Mouse (Mus musculus) kidney, adult 2 months (tissue): Measurements from ENCODE around the gene Mab21l1. TPM values are rescaled to one million over a fixed set of nuclear protein-coding genes. Genes with fewer than 3 reads are reported as not detected.

Experiments used
- DNase-seq: peaks from one replicate; pipeline ENCODE4 v3.0.0; 2021
- H3K27ac ChIP-seq: fragments of 200-500 bp; 2 replicates; pipeline ENCODE4 v1.5.1; 2012; ENCODE audit warnings: low read depth, low read length, control low read depth, inconsistent platforms; ENCODE audit not compliant: insufficient read depth
- H3K27me3 ChIP-seq: fragments of 200-500 bp; replicated peaks from 2 replicates; pipeline ENCODE4 v1.6.1; 2012; ENCODE audit warnings: mild to moderate bottlenecking, moderate library complexity, low read length, inconsistent platforms; ENCODE audit not compliant: control insufficient read depth, insufficient read depth
- H3K36me3 ChIP-seq: fragments of 200-500 bp; 2 replicates; pipeline ENCODE4 v1.6.1; 2012; ENCODE audit warnings: mild to moderate bottlenecking, moderate library complexity, low read length, inconsistent platforms; ENCODE audit not compliant: control insufficient read depth, insufficient read depth
- H3K4me1 ChIP-seq: fragments of 200-500 bp; 2 replicates; pipeline ENCODE4 v1.6.1; 2011; ENCODE audit warnings: low read length; ENCODE audit not compliant: control insufficient read depth, insufficient read depth
- H3K4me3 ChIP-seq: fragments of 200-500 bp; 2 replicates; pipeline ENCODE4 v1.5.1; 2011; ENCODE audit warnings: mild to moderate bottlenecking, low read depth, low read length, control low read depth; ENCODE audit not compliant: insufficient read depth
- CTCF ChIP-seq: fragments of 200-500 bp; conservative IDR thresholded peaks from 2 replicates; pipeline ENCODE4 v1.5.1; 2011; ENCODE audit warnings: low read depth, mild to moderate bottlenecking, control low read depth, low read length, moderate library complexity, mixed read lengths; ENCODE audit not compliant: insufficient read depth, insufficient read length
- POLR2A ChIP-seq: fragments of 200-500 bp; IDR thresholded peaks from one replicate; pipeline ENCODE4 v1.6.1; 2011; ENCODE audit warnings: low read depth, low read length, control low read depth
- WGBS: fragments of 180-500 bp; shearing (Covaris S2); methylation state at CpG from one replicate; pipeline ENCODE4 v1.1.7; 2018; 5-methylcytosine and 5-hydroxymethylcytosine counted together
- polyA plus RNA-seq: library from polyadenylated mRNA; depleted of rRNA; stranded (reverse); fragments of >200 nt; gene quantifications from 2 replicates; pipeline ENCODE4 v1.2.3, GENCODE M21; 2012

Mab21l1 gene
- polyA plus RNA-seq, 1 experiment, result 0.08 TPM

GRCm38 (mm10) chr3:55751363-55751762 is 30.9 kb upstream of the Mab21l1 start:
- WGBS, result 66% methylated on average over 5 of the region's 5 CpGs
- Histone ChIP-seq H3K4me3 (no peak overlapping the region), H3K4me1 (no peaks in the 10 kb centered on the region), H3K36me3 (no peaks in the 10 kb centered on the region), H3K27ac (no peak overlapping the region), H3K27me3 (no peaks in the 10 kb centered on the region)
- peak; percentile 12 for DNase-seq
- no peak for TF ChIP-seq POLR2A

- Histone ChIP-seq H3K36me3 (no peaks in the 10 kb centered on the region), H3K4me1 (no peaks in the 10 kb centered on the region), H3K27me3 (no peaks in the 10 kb centered on the region), H3K27ac (no peak overlapping the region), H3K4me3 (no peak overlapping the region)
- 95% methylated on average over 4 of the region's 4 CpGs for WGBS
- TF ChIP-seq POLR2A (no peak), CTCF (no peak)
- no peak for DNase-seq
Observed at GRCm38 (mm10) chr3:55752558-55752957, 29.8 kb upstream of the Mab21l1 start.

DNA sequence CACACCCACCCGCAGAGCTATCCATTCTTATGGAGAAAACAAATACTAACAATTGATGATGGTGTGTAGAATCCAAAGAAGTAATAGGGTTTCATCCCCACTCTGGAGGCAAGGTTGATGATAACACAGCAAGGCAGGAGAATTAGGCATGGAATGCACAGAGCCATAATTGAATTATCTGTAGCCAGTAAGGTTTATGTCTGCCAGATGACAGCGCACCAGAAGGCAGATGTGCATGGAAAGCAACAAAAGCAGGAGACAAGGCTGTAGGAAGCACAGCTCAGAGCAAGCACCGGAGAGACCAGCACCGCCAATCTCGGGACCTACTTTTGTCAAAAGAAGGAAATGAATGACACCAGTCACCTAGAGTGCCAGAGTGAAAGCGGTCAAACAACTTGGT is 28.4 kb upstream of the Mab21l1 start:
- no peaks in the 10 kb centered on the region for H3K36me3 ChIP-seq
- H3K27me3 ChIP-seq, result no peaks in the 10 kb centered on the region
- no peaks in the 10 kb centered on the region for H3K4me1 ChIP-seq
- H3K27ac ChIP-seq, result no peak overlapping the region
- no peak for DNase-seq
- TF ChIP-seq CTCF (no peak), POLR2A (no peak)
- 97% methylated on average over 6 of the region's 6 CpGs for WGBS
- no peak overlapping the region for H3K4me3 ChIP-seq

DNA sequence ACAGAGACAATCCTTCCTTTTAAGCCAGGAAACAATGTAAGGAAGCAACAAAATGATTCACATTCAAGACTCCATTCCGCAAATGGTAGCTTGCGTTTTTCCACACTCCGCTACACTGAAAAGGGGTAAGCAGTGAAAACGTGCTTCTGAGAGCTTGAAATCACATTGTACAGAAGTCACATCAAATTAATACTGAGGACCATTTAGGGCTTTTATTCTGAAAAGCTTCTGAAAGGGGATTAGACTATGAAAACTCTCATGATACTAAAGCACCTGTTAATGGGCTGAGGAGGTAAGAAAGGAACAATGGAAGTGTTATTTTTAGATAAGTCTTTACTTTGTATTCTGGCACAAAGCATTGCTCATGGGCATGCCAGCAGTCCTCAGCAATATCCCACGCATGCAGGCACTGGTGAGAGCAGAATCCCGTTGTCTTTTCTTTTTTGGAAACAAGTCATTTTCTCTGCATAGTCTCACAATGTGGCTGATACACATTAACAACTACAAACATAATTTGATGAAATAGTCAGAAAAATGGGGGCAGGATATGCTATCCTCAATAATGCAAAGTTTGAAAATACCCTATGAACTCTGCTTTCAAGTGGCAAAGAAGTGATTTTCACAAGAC is 27.2 kb upstream of the Mab21l1 start:
- Histone ChIP-seq H3K27me3 (no peaks in the 10 kb centered on the region), H3K4me1 (no peaks in the 10 kb centered on the region), H3K36me3 (no peaks in the 10 kb centered on the region), H3K27ac (no peak overlapping the region), H3K4me3 (no peak overlapping the region)
- DNase-seq, result no peak
- 84% methylated on average over 6 of the region's 6 CpGs for WGBS
- TF ChIP-seq CTCF (no peak), POLR2A (no peak)

GRCm38 (mm10) chr3:55755805-55756601 is 26.3 kb upstream of the Mab21l1 start:
- H3K4me3 ChIP-seq, result no peak overlapping the region
- DNase-seq, result no peak
- no peaks in the 10 kb centered on the region for H3K4me1 ChIP-seq
- no peaks in the 10 kb centered on the region for H3K36me3 ChIP-seq
- H3K27ac ChIP-seq, result no peak overlapping the region
- TF ChIP-seq CTCF (no peak), POLR2A (no peak)
- H3K27me3 ChIP-seq, result no peaks in the 10 kb centered on the region
- 70% methylated on average over 11 of the region's 11 CpGs for WGBS

- H3K27me3 ChIP-seq, result no peaks in the 10 kb centered on the region
- 89% methylated on average over 11 of the region's 11 CpGs for WGBS
- no peak for TF ChIP-seq CTCF
- TF ChIP-seq POLR2A, result no peak
- no peaks in the 10 kb centered on the region for H3K4me1 ChIP-seq
- DNase-seq, result no peak
- no peak overlapping the region for H3K27ac ChIP-seq
- no peak overlapping the region for H3K4me3 ChIP-seq
- no peaks in the 10 kb centered on the region for H3K36me3 ChIP-seq
Observed at GRCm38 (mm10) chr3:55756602-55757190, 25.6 kb upstream of the Mab21l1 start.

DNA sequence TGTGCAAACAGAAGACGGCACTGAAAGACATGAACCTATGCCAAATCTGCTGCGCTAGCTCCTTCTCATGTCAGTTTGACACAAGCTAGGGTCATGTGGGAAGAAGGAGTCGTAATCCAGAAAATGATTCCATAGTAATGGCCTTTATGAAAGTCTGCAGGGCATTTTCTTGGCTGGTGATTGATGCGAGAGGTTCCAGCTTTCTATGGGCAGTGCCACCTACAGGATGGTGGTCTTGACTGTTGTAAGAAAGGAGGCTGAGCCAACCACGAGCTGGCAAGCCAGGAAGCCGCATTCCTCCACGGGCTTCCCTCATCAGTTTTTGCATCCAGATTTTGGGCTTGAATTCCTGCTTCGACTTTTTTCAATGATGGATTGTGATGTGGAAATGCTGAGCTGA is 24.0 kb upstream of the Mab21l1 start:
- Histone ChIP-seq H3K27me3 (no peaks in the 10 kb centered on the region), H3K4me3 (no peak overlapping the region), H3K4me1 (no peaks in the 10 kb centered on the region), H3K36me3 (no peaks in the 10 kb centered on the region), H3K27ac (no peak overlapping the region)
- 59% methylated on average over 8 of the region's 8 CpGs for WGBS
- TF ChIP-seq POLR2A, result no peak
- no peak for TF ChIP-seq CTCF
- no peak for DNase-seq
